Mouse (Mus musculus): Measurements from ENCODE around the gene Cmtm4.

Gene Cmtm4

GRCm38 (mm10) chr8:104411468-104411867 is 15.9 kb upstream of the Cmtm4 start:
- DNase-seq (ENCODE audit: low read depth): no peak

- no peak for DNase-seq (ENCODE audit: low read depth)
These were observed 15.1 kb upstream of the Cmtm4 start for GRCm38 (mm10) chr8:104410628-104411273.

DNA sequence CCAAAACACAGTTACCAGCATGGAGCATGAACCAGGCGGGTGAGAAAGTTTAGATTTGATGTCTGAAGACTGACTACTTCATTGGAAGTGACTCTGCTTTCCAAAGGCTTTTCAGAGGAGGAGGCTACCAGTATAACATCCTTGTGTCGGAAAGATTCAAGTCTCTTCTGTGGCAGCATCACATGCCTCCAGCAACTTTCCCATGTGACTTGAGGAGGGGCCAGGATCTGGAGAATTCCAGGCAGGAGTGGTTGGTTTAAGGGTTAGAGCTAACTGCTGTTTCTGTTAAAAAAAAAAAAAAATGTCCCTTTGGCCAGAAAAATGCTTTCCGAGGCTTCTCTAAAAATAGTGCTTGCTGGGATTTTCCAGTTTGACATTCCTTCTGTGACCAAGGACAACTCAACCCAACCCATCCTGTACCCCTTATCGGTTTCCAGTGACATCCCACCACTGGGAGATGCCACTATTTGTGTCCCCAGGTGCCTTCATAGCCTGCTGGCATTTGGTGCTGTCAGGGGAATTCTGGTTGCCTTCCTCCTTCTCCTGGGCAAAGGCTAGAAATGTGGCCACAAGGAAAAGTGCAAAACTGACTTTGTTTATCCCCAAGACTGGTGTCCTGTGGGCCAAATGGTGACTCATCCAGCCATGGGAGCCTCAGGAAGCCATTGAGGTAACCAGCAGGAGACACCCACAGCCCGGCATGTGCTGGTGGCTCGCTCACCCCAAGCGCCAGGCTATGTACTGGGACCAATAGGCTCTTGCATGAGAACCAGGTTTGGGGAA is 12.9 kb upstream of the Cmtm4 start:
- DNase-seq (ENCODE audit: low read depth): peak; percentile 45

DNA sequence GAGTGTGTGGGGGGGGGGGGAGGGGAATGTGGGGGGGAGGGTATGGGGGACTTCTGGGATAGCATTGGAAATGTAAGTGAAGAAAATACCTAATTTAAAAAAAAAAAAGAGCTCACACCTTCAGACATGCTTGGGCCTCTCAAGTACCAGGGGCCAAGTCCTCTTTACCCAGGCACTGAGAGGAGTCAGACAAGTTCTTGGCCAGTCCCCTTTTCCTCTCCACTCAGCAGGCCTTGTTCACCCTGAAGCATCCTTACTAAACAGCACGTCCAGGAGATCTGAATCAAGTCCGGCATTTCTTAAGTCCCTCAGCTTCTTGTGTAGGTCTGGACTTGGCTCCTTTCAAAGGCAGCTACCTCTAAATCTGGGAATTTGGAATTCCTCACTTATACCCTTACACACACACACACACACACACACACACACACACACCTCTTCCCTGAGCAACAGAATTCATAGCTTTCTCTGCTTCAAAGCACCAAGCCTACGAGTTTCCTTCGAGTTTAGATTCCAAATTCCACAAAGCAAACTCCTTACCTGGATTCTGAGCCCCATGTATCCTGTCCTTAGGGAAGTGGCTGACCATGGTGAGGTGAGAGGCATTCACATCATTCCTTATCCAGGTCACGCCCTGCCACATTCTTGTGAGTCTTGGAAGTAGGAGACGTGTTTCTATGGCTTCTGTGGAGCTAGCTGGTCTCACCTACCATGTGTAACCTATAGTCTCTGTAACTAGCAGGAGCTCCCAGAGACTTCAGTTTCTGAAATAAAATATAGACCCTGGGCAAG is 10.9 kb upstream of the Cmtm4 start:
- DNase-seq (ENCODE audit: low read depth): no peak

DNA sequence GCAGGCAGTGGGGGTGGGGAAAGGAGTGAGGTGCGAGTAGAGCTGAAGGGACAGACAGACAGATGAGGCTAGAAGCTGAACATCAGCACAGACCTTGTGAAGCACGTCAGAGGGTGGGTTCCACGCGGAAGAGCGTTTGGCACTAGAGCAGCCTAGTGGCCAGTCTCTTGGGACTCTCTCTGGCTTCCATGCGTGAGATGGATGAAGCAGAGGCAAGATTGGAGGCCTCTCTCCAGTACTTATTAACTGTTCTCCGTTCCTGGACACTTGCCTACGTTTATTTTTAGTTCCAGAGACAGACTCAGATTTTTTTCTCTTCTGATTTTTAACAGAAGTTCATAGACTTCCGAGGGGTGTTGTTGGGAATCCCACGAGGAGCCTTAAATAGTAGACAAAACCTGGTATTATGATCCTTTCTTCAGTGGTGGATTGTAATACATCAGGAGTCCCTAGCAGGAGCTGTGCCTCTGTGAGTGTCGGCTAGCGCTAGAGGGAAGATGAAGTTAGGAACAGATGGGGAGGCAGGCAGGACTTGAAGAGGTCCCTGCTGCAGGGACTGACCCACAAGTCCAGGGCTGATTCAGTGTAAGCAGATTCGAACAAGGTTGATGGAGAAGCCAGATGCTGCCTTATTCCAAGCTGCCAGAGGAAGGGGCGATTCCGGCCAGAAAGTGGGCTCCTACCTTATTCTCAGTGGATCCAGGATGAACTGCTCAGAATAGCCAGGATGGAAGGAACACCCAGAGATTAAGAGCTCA is 10.0 kb upstream of the Cmtm4 start:
- DNase-seq (ENCODE audit: low read depth): no peak

GRCm38 (mm10) chr8:104403596-104403995 is 8.0 kb upstream of the Cmtm4 start:
- DNase-seq (ENCODE audit: low read depth): peak; percentile 67

DNA sequence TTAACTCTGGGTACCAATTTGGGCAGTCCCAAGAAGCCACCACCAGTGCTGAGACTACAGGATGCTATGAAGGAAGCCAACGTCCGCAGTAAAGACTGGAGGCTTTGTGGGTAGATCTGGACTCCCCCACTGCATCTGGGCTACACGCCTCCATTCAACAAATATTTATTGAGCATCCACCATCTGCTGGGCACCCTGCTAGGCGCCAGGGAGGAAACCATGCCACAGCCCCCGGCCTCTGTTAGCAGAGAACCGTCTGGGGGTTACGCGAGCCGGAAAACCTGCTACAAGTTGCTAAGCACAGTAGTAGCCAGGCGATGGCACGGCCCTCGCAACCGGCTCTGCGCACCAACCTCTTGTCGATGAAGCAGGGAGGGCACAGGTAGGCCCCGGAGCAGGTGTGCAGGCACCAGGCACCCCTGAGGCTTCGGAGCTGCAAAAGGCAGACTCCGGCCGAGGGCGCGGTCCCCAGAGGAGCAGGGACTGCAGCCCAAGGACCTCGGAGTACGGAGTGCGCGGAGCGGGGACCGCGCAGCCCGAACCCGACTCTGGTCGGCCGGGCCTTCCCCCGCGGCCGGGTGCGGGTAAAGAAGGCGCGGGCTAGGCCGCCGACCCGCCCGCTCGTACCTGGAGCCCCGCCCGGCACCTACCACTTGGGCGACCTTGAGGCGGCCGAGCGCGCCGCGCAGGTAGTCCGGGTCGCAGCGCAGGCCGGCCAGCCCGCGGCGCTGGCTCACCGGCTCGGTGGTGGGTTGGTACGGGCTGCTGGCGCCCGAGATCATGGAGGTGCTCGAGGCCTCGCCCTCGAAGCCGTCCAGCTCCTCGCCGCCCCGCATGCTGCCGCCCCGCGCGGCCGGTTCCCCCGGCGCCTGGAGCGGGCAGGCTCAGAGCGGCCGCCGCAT is 555 bp downstream of the Cmtm4 start:
- DNase-seq (ENCODE audit: low read depth): peak; percentile 61

- DNase-seq (ENCODE audit: low read depth): no peak
These were observed 1.8 kb downstream of the Cmtm4 start for GRCm38 (mm10) chr8:104393767-104394166.

GRCm38 (mm10) chr8:104393139-104393538 is 2.5 kb downstream of the Cmtm4 start:
- no peak for DNase-seq (ENCODE audit: low read depth)

DNA sequence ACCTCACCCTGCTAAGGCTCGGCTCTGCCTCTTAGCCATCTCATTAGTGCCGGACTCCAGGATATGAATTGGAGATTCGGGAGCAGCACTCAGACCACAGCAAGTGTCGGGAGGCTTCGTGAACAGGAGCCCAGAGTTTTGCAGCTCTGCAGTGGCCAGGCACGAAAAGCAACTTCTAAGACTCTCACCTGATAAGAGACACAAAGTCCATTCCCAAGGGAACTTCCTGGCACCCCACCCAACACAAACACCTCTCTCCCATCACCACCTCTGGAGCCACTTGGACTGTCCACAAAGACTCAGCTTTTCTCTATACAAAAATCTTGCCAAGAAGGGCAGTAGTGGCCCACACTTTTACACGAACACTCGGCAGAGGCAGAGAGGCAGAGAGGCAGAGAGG is 5.4 kb downstream of the Cmtm4 start:
- no peak for DNase-seq (ENCODE audit: low read depth)

GRCm38 (mm10) chr8:104387980-104388379 is 7.6 kb downstream of the Cmtm4 start:
- no peak for DNase-seq (ENCODE audit: low read depth)

- DNase-seq (ENCODE audit: low read depth): no peak
These were observed 8.1 kb downstream of the Cmtm4 start for GRCm38 (mm10) chr8:104387501-104387900.

DNA sequence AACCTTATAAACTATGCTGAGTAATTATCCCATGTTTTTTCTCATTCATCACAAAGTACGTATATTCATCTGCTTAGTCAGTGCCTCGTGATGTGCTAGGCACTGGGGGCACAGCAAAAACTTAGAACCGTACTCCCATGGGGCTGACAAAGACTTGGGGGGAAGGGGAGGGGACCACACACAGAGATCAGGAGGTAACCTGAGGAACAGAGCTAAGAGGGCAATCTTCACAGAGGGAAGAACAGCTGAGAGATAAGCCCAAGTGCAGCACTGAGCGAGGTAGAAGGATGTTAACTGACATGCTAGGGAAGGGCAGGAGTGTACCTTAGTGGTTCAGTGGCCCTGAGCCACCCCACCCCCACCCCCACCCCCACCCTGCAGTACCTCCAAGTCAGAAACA is 8.9 kb downstream of the Cmtm4 start:
- DNase-seq (ENCODE audit: low read depth): no peak

- DNase-seq (ENCODE audit: low read depth): peak; percentile 59
These were observed 11.6 kb downstream of the Cmtm4 start for GRCm38 (mm10) chr8:104383977-104384376.

- DNase-seq (ENCODE audit: low read depth): no peak
These were observed 12.3 kb downstream of the Cmtm4 start for GRCm38 (mm10) chr8:104383296-104383695.

DNA sequence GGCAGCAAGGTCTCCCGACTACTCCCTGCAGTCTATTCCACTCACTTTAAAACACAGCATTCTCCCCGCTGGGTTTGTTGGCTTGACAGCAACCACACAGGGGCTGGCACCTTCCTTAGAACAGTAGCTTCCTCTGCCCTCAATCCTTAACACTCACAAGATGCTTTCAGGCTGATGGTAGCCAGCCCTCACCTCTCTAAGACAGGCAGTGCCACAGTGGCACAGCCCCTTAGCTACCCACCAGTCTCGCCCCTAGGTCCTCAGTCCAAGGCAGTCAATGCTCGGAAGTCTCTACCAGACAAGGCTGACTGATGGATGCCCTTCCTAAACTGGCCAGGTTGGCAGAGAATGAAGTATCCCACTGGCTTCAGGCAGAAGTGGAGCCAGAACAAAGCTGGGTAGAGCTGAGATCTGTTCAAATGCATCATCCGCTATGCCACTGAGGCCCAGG is 14.6 kb downstream of the Cmtm4 start:
- no peak for DNase-seq (ENCODE audit: low read depth)

GRCm38 (mm10) chr8:104380269-104380668 is 15.3 kb downstream of the Cmtm4 start:
- no peak for DNase-seq (ENCODE audit: low read depth)

DNA sequence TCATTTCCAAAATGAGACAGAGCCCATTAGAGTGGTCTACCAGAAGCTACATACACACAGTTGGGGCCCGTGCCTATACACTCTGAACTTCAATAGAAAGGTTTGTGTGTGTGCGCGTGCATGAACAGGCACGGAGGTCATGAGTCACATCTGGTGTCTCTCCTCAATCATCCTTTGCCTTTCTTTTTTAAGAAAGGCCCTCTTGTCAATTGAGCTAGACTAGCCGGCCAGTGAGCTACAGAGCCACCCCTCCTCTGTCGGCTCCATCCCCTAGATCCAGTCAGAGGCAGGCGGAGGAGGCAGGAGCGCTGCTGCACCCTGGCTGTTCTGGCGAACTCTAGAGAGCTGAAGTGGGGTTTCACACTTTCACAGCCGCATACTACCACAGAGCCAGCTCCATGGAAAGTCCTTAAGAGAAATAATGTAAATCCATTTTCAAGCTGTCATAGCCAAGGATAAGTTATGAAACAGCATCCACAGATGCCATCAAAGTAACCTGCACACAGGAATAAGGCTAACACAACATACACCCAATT is 16.2 kb downstream of the Cmtm4 start:
- no peak for DNase-seq (ENCODE audit: low read depth)

DNA sequence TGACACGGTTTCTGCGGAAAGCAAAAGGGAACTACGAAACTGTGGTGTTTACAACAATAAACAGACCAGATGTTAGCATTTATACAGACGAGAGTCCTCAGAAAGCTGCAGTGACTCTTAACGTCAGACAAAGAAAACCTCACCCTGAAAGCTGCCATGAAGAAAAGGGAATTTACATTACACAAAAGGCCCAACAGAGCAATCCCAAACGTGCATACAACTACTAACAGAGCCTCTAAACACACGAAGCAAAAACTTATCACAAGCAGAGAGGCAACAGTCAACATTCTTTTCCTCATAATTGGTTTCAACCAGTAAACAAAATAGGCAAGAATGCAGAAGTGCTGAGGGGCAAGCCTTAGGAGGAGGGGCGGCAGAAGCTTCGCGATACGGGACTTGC is 18.9 kb downstream of the Cmtm4 start:
- DNase-seq (ENCODE audit: low read depth): no peak

- DNase-seq (ENCODE audit: low read depth): no peak
These were observed 19.6 kb downstream of the Cmtm4 start for GRCm38 (mm10) chr8:104375959-104376358.

Measured in 416B (cell line).